8 mouse cellular contexts compared by ENCODE assay signal in genomic region chr8:110168046-110168445, GRCm38 (mm10). TPM values are rescaled to one million over a fixed set of nuclear protein-coding genes. Genes with fewer than 3 reads are reported as not detected.
A peak's percentile ranks its signal among the peaks of the same experiment; 100 is the strongest.
DNase-seq lines count a peak whose midpoint lies in the region; ATAC-seq and TF ChIP-seq lines count a peak whose summit lies in the region.

Gene Calb2 (minus strand): TSS chr8:110168210.

- no peaks in the 10 kb centered on the region for H3K9me3 ChIP-seq in forebrain, embryonic 10.5 days
- H3K9me3 ChIP-seq in lung, embryonic 16.5 days (ENCODE audit: control insufficient read depth, low read length), result no peaks in the 10 kb centered on the region

- peak within 1 kb of the TSS; percentile 42 for H3K4me3 ChIP-seq in forebrain, embryonic 10.5 days
- peak within 1 kb of the TSS; percentile 19; the same call in 1 of the 2 replicates for H3K4me3 ChIP-seq in lung, embryonic 16.5 days (ENCODE audit: low read length)

- H3K4me2 ChIP-seq in lung, embryonic 16.5 days (ENCODE audit: low read depth, low read length), result peak within 1 kb of the TSS; percentile 37

- H3K9ac ChIP-seq in lung, embryonic 16.5 days (ENCODE audit: low read length), result 0 out of 2 replicates have a peak within 1 kb of the TSS, but pooled peaks have one; percentile 20

- ATAC-seq in Patski, result peak; percentile 26
- peak; percentile 81 for ATAC-seq in lung, embryonic 16.5 days (ENCODE audit: low read depth)
- ATAC-seq in erythroblast, adult 5-6 weeks (replicated peaks; ENCODE audit: low FRiP score, poor library complexity, severe bottlenecking), result no peak

- intact Hi-C loops in heart, postnatal 36 days (cut with DNase I), result no loop called here

- TF ChIP-seq CTCF in Patski (IDR thresholded peaks at IDR 0.05), result peak; percentile 96

- in situ Hi-C loops in Patski (cut with MboI; ENCODE audit: low pct_unique_long_range_greater_than_20kb), result no loop called here

- CTCF ChIA-PET in Patski (lab: Charles Lee), result no interaction called here

- no peaks in the 10 kb centered on the region for H3K36me3 ChIP-seq in forebrain, embryonic 10.5 days (replicated peaks)
- no peaks in the 10 kb centered on the region for H3K36me3 ChIP-seq in lung, embryonic 16.5 days (ENCODE audit: control insufficient read depth, insufficient read depth, low read length)

- H3K4me1 ChIP-seq in forebrain, embryonic 10.5 days, result peaks cover 13% of the 10 kb centered on the region
- 0 out of 2 replicates have a peak, but pooled peaks cover 4% of the 10 kb centered on the region for H3K4me1 ChIP-seq in lung, embryonic 16.5 days (replicated peaks; ENCODE audit: control insufficient read depth, insufficient read depth, low read length)

- WGBS in forebrain, embryonic 10.5 days, result under 1% methylated on average over 33 of the region's 33 CpGs
- WGBS in lung, embryonic 16.5 days, result 1% methylated on average over 33 of the region's 33 CpGs

- no peak for DNase-seq in Patski (ENCODE audit: low read depth, low spot score)
- DNase-seq in c-Kit-positive CD71-positive TER-119-negative erythroid progenitor cells, embryonic 14.5 days (ENCODE audit: low read depth), result peak; percentile 15
- peak; percentile 70 for DNase-seq in forebrain, embryonic 10.5 days (ENCODE audit: extremely low spot score, low spot score)
- DNase-seq in heart, postnatal 36 days, result peak; percentile 5 to 18
- peak; percentile 31 for DNase-seq in layer of hippocampus, adult 9-10 months (ENCODE audit: low spot score)
- DNase-seq in retina, embryonic 14.5 days (ENCODE audit: low spot score), result peak; percentile 83

- POLR2A ChIA-PET in Patski (lab: Charles Lee), result no interaction called here

- H3K27me3 ChIP-seq in Patski, result peaks cover 49% of the 10 kb centered on the region
- peaks cover 43% of the 10 kb centered on the region for H3K27me3 ChIP-seq in forebrain, embryonic 10.5 days (ENCODE audit: poor library complexity, severe bottlenecking)
- peaks cover 24% of the 10 kb centered on the region for H3K27me3 ChIP-seq in lung, embryonic 16.5 days (ENCODE audit: control insufficient read depth, insufficient read depth, low read depth, low read length)

- H3K27ac ChIP-seq in forebrain, embryonic 10.5 days, result no peak within 1 kb of the TSS
- no peak within 1 kb of the TSS for H3K27ac ChIP-seq in lung, embryonic 16.5 days (ENCODE audit: low read length)

RNA-seq across cellular contexts. Expression of gene Calb2, which starts in this region (rescaled TPM):
- not detected for polyA plus RNA-seq in Patski (2021)
- 8.7 and 12.7 TPM in 2 replicates for polyA plus RNA-seq in forebrain, embryonic 10.5 days (2016; fragmentation: Nextera tagmentation; extraction: Ambion mirVana)
- not detected for total RNA-seq in heart, postnatal 36 days (2021)
- polyA plus RNA-seq in lung, embryonic 16.5 days (2015; fragmentation: Nextera tagmentation; extraction: Ambion mirVana), result 12.8 and 15.4 TPM in 2 replicates
- total RNA-seq in erythroblast, adult 5-6 weeks (2015; ENCODE audit: low replicate concordance), result not detected in 2 replicates
- not detected in 2 replicates for total RNA-seq in erythroblast, adult 5-6 weeks (2017; ENCODE audit: low replicate concordance)

Comparison
In these comparisons a context has a peak if more than half of its experiments do, and no peak if none do; other contexts are left out.
1. Peak in ATAC-seq in Patski; RNA of the gene not detected or under 1 TPM.
2. Peak in DNase-seq in heart, postnatal 36 days; RNA of the gene not detected or under 1 TPM.